Mouse (Mus musculus) embryonic facial prominence, embryonic 14.5 days (tissue): ENCODE data around the gene Ssbp2. TPM values are rescaled to one million over a fixed set of nuclear protein-coding genes. Genes with fewer than 3 reads are reported as not detected.

Experiments
- ATAC-seq: fragments of 200-750 bp; cut with Nextera tagmentation; 2 replicates; pipeline ENCODE4 v1.8.0; 2017; ENCODE audit warnings: low read depth, moderate number of reproducible peaks, moderate TSS enrichment
- DNase-seq: peaks from one replicate; pipeline ENCODE4 v3.0.0-alpha.2; 2015; ENCODE audit warnings: low spot score
- H3K27ac ChIP-seq: fragments of 300-500 bp; sonication (generic); replicated peaks from 2 replicates; pipeline ENCODE4 v1.5.1; 2014; ENCODE audit warnings: low read depth, mild to moderate bottlenecking, low read length, moderate library complexity
- H3K27me3 ChIP-seq: fragments of 300-500 bp; sonication (generic); replicated peaks from 2 replicates; pipeline ENCODE4 v1.6.1; 2014; ENCODE audit warnings: low read length; ENCODE audit not compliant: control insufficient read depth, insufficient read depth
- H3K36me3 ChIP-seq: fragments of 300-500 bp; sonication (generic); 2 replicates; pipeline ENCODE4 v1.6.1; 2014; ENCODE audit warnings: low read length, mixed read lengths; ENCODE audit not compliant: control insufficient read depth, insufficient read depth
- H3K4me1 ChIP-seq: fragments of 300-500 bp; sonication (generic); 2 replicates; pipeline ENCODE4 v1.6.1; 2014; ENCODE audit warnings: antibody characterized with exemption, low read length; ENCODE audit not compliant: control insufficient read depth, insufficient read depth
- H3K4me2 ChIP-seq: fragments of 300-500 bp; sonication (generic); 2 replicates; pipeline ENCODE4 v1.6.1; 2014; ENCODE audit warnings: low read depth, mild to moderate bottlenecking, low read length, moderate library complexity, mixed read lengths
- H3K4me3 ChIP-seq: fragments of 300-500 bp; sonication (generic); 2 replicates; pipeline ENCODE4 v1.5.1; 2014; ENCODE audit warnings: low read depth, mild to moderate bottlenecking, low read length
- H3K9ac ChIP-seq: fragments of 300-500 bp; sonication (generic); 2 replicates; pipeline ENCODE4 v1.6.1; 2014; ENCODE audit warnings: low read depth, mild to moderate bottlenecking, low read length, moderate library complexity, mixed read lengths
- H3K9me3 ChIP-seq: fragments of 300-500 bp; sonication (generic); 2 replicates; pipeline ENCODE4 v1.6.1; 2016; ENCODE audit warnings: low read length; ENCODE audit not compliant: control insufficient read depth
- WGBS: fragments of 180-500 bp; shearing (Covaris S2); extraction: QIAGEN DNeasy Blood & Tissue Kit; methylation state at CpG from one replicate; pipeline ENCODE4 v1.1.7; 2014; 5-methylcytosine and 5-hydroxymethylcytosine counted together
- polyA plus RNA-seq: library from polyadenylated mRNA; unstranded; fragments of >200 nt; fragmentation: Nextera tagmentation; extraction: Ambion mirVana; gene quantifications from 2 replicates; pipeline ENCODE4 v1.2.1, GENCODE M21; 2014

Gene Ssbp2
- polyA plus RNA-seq, 1 experiment from 2014 or later = 148 TPM

- no peak overlapping the region for H3K4me2 ChIP-seq
- H3K27me3 ChIP-seq = no peaks in the 10 kb centered on the region
- H3K9me3 ChIP-seq = no peaks in the 10 kb centered on the region
- H3K9ac ChIP-seq = no peak overlapping the region
- DNase-seq (no peak), ATAC-seq (no peak)
- H3K36me3 ChIP-seq = peaks cover 22% of the 10 kb centered on the region
- 89% methylated on average over 8 of the region's 8 CpGs for WGBS
- no peak overlapping the region for H3K4me3 ChIP-seq
- H3K4me1 ChIP-seq = no peaks in the 10 kb centered on the region
- H3K27ac ChIP-seq = no peak overlapping the region
Observed at GRCm38 (mm10) chr13:91680764-91681437, 220.8 kb downstream of the Ssbp2 start.

GRCm38 (mm10) chr13:91681474-91681873 lies 221.4 kb downstream of the Ssbp2 start:
- ATAC-seq (no peak), DNase-seq (no peak)
- H3K4me1 ChIP-seq = no peaks in the 10 kb centered on the region
- H3K36me3 ChIP-seq = peaks cover 25% of the 10 kb centered on the region
- peaks cover 1% of the 10 kb centered on the region; the same call in 1 of the 2 replicates for H3K9me3 ChIP-seq
- no peaks in the 10 kb centered on the region for H3K27me3 ChIP-seq
- no peak overlapping the region for H3K9ac ChIP-seq
- H3K4me2 ChIP-seq = no peak overlapping the region
- H3K27ac ChIP-seq = no peak overlapping the region
- H3K4me3 ChIP-seq = no peak overlapping the region
- 94% methylated on average over 3 of the region's 3 CpGs for WGBS

DNA sequence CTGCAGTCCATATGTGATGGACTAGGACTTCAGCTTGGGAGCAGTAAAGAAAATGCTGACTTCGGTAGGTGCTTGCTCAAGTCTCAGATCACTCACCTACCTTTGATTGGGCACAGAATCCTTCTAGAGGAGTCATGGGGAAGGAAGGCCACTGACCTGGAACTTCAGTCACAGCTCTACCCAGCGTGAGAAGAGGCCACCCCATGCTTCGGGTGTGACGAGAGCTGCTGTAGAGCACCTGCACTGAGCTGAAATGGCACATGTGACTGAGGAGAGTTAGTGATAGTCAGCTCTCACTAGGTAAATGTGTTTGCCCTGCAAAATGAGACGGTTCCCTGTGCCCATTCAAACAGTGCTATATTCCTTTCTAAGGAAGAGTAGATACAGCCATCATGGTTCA lies 230.0 kb downstream of the Ssbp2 start:
- H3K4me2 ChIP-seq = no peak overlapping the region
- WGBS = 72% methylated on average over 5 of the region's 5 CpGs

DNA sequence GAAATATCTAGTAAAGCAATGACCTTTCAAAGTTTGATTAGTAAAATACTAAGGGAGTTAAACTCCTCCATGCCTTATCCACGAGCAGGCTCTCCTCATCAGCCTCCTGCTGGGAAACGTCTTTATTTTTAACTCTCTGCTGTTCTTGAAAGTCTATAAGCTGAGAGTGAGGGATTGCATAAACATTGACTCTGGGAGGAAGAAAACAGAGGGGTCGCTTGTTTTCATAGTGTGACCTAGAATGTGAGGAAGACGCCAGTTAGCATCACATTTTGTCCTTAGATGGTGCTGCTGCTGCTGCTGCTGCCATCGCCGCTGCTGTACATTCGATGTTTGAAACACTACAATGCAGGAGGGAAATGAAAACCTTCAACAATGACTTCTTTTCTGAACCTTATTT lies 233.5 kb downstream of the Ssbp2 start:
- WGBS = 60% methylated on average over 7 of the region's 7 CpGs
- H3K9me3 ChIP-seq = no peaks in the 10 kb centered on the region
- H3K27me3 ChIP-seq = no peaks in the 10 kb centered on the region
- H3K4me3 ChIP-seq = no peak overlapping the region
- no peak for DNase-seq
- ATAC-seq = no peak
- peaks cover 27% of the 10 kb centered on the region for H3K36me3 ChIP-seq
- H3K4me2 ChIP-seq = no peak overlapping the region
- peaks cover 7% of the 10 kb centered on the region; the same call in 1 of the 2 replicates for H3K4me1 ChIP-seq
- no peak overlapping the region for H3K9ac ChIP-seq
- H3K27ac ChIP-seq = no peak overlapping the region

More for the DNA sequence above, 230.0 kb downstream of the Ssbp2 start:
- Histone ChIP-seq H3K36me3 (peaks cover 27% of the 10 kb centered on the region), H3K27me3 (no peaks in the 10 kb centered on the region), H3K4me1 (peaks cover 7% of the 10 kb centered on the region; the same call in 1 of the 2 replicates), H3K9me3 (peaks cover 3% of the 10 kb centered on the region; the same call in 1 of the 2 replicates), H3K4me3 (no peak overlapping the region), H3K9ac (no peak overlapping the region), H3K27ac (no peak overlapping the region; the same call in 1 of the 2 replicates)
- DNase-seq (no peak), ATAC-seq (no peak)

DNA sequence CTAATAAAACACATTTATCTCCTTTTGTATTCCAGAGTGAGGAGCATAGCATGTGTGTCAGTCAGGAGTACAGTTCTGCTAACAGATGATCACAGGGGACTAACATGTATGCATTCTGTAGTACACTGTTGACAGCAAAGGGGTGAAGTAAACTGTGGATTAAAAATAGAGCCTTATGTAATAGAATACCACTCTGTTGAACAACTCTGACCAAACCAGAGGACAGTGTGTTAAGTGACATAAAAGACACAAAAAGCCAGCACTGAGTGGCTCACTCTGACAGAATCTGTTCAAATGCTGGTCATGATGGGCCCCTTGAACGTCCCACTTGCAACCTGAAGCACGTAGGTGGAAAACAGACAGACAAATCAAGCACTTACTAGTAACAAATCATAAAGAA lies 235.3 kb downstream of the Ssbp2 start:
- H3K4me3 ChIP-seq = no peak overlapping the region
- no peak for DNase-seq
- H3K9ac ChIP-seq = no peak overlapping the region
- 70% methylated on average over 2 of the region's 2 CpGs for WGBS
- H3K9me3 ChIP-seq = no peaks in the 10 kb centered on the region
- no peaks in the 10 kb centered on the region for H3K27me3 ChIP-seq
- H3K27ac ChIP-seq = no peak overlapping the region
- no peak overlapping the region for H3K4me2 ChIP-seq
- no peaks in the 10 kb centered on the region for H3K4me1 ChIP-seq
- H3K36me3 ChIP-seq = peaks cover 30% of the 10 kb centered on the region
- no peak for ATAC-seq

DNA sequence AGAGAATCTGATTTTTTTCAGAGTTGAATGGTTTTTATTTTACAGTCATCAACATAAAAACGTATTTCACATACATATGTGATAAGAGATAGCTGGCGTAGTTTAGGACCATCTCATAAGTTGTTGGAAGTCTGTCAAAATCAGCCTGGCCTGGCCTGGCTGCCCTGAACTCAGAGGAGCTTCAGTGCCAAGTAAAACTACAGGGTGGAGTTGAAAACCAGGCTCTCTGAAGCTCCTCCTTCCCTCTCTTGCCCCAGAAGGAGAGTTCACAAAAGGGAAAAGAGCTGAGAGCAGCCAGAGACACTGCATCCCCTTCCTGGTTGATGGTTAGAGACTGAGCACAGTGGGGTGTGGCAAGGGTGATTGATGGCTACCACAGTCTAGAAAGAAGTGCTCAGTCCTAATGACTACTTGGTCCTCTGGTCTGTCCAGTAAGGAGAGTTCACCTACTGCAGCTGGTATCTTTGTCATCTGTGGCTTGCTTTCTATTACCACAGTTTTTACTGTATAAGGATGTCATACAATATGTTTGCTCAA lies 236.1 kb downstream of the Ssbp2 start:
- DNase-seq (no peak), ATAC-seq (no peak)
- Histone ChIP-seq H3K4me2 (no peak overlapping the region), H3K27ac (peak overlapping the region; percentile 2; the same call in 1 of the 2 replicates), H3K4me1 (no peaks in the 10 kb centered on the region), H3K9ac (no peak overlapping the region), H3K9me3 (no peaks in the 10 kb centered on the region), H3K27me3 (no peaks in the 10 kb centered on the region), H3K36me3 (peaks cover 35% of the 10 kb centered on the region), H3K4me3 (no peak overlapping the region)
- WGBS = 74% methylated on average over 2 of the region's 2 CpGs

DNA sequence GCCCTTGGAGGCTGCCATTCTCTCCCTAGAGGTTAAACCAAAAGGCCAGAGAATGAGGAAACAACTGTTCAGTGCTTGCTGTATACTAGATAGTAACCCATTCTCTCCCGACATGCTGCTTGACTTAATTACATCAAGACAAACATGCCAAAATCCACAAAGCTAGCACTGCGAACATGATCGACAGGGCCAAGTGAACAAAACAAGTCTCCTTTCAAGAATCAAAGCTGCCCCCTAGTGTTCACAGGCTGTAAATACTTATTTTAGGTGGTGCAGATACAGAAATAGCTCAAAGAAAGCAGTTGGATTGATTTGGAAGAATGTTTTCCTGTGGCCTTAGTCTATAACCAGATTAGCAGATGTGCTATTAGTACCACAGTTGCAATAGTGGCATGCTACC lies 236.9 kb downstream of the Ssbp2 start:
- H3K9me3 ChIP-seq = no peaks in the 10 kb centered on the region
- WGBS = 18% methylated on average over 3 of the region's 3 CpGs
- no peaks in the 10 kb centered on the region for H3K27me3 ChIP-seq
- no peak overlapping the region for H3K27ac ChIP-seq
- H3K4me3 ChIP-seq = no peak overlapping the region
- H3K4me1 ChIP-seq = no peaks in the 10 kb centered on the region
- DNase-seq = peak; percentile 76
- ATAC-seq = no peak
- H3K4me2 ChIP-seq = no peak overlapping the region
- peaks cover 41% of the 10 kb centered on the region for H3K36me3 ChIP-seq
- no peak overlapping the region for H3K9ac ChIP-seq

GRCm38 (mm10) chr13:91702337-91702736 lies 242.3 kb downstream of the Ssbp2 start:
- DNase-seq (no peak), ATAC-seq (no peak)

DNA sequence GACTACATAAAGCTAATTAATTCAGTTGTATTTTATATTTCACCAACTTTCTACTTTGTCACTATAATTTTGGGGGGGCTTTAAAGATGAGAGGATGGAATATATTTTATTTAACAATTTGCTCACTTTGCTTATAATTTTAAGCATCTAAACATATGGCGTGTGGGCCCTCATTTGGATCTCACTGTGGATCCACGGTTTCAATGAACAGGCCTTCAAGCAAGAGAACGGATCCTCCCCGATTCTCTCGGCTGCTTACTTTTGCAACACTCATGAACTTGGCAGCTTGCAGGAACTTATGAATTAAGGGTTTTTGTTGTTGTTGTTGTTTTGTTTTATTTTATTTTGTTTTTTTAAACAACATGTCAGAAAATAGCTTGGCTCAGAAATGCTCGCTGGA lies 259.4 kb downstream of the Ssbp2 start:
- DNase-seq = no peak
- H3K36me3 ChIP-seq = no peaks in the 10 kb centered on the region
- no peaks in the 10 kb centered on the region for H3K9me3 ChIP-seq
- no peak overlapping the region for H3K4me2 ChIP-seq
- no peak for ATAC-seq
- H3K27ac ChIP-seq = no peak overlapping the region
- WGBS = 92% methylated on average over 6 of the region's 6 CpGs
- no peaks in the 10 kb centered on the region for H3K4me1 ChIP-seq
- no peak overlapping the region for H3K9ac ChIP-seq
- H3K4me3 ChIP-seq = no peak overlapping the region
- H3K27me3 ChIP-seq = no peaks in the 10 kb centered on the region

More at GRCm38 (mm10) chr13:91702337-91702736, 242.3 kb downstream of the Ssbp2 start:
- Histone ChIP-seq H3K4me3 (no peak overlapping the region), H3K4me2 (no peak overlapping the region), H3K9ac (no peak overlapping the region), H3K36me3 (peaks cover 35% of the 10 kb centered on the region), H3K9me3 (no peaks in the 10 kb centered on the region), H3K27ac (no peak overlapping the region), H3K27me3 (no peaks in the 10 kb centered on the region), H3K4me1 (no peaks in the 10 kb centered on the region)
- 85% methylated on average over 6 of the region's 6 CpGs for WGBS
